22 mouse cellular contexts compared by ENCODE assay signal in the genomic region with DNA sequence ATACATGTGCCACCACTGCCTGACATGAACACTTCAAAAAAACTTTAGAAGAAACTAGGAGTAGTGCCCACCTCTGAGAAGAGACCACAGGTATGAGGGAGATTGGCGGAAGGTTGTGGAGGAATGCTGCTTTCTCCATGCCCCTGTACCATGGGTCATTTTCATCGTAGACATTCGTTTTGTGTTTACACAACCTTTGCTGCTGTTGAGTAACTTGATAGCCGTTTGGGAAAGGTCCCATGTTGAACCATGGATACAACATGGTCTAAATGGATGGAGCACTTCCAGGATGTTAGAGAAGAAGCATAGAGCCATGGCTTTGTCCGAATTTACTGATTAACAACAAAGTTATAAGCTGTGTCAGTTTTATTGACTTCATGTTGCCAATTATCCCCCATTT. TPM values are rescaled to one million over a fixed set of nuclear protein-coding genes. Genes with fewer than 3 reads are reported as not detected.
DNase-seq lines count a peak whose midpoint lies in the region; ATAC-seq lines count a peak whose summit lies in the region.
"Had no signal": no experiment of that assay in that cellular context is flagged by ENCODE, and none has a peak within 500 bp of the region (broad histone marks: within the 10 kb centered on the region; RNA-seq: fewer than 3 reads in every experiment).

No protein-coding gene starts in this region.

- no peak overlapping the region for H3K4me3 ChIP-seq in liver, embryonic 15.5 days (replicated peaks)
- H3K4me3 ChIP-seq in midbrain, embryonic 11.5 days (ENCODE audit: low read depth, low read length) = no peak overlapping the region
- H3K4me3 ChIP-seq in midbrain, embryonic 13.5 days (replicated peaks) = no peak overlapping the region
- no peak overlapping the region for H3K4me3 ChIP-seq in forebrain, embryonic 14.5 days (ENCODE audit: low read depth, low read length)
- H3K4me3 ChIP-seq: embryonic facial prominence, embryonic 13.5 days; embryonic facial prominence, embryonic 15.5 days; erythroblast, embryonic 14.5 days; forebrain, embryonic 10.5 days; forebrain, embryonic 12.5 days; forebrain, embryonic 15.5 days had no signal

- H3K36me3 ChIP-seq in liver, embryonic 15.5 days (replicated peaks) = no peaks in the 10 kb centered on the region
- H3K36me3 ChIP-seq in midbrain, embryonic 11.5 days (ENCODE audit: control insufficient read depth, insufficient read depth, low read length) = no peaks in the 10 kb centered on the region
- no peaks in the 10 kb centered on the region for H3K36me3 ChIP-seq in midbrain, embryonic 13.5 days
- H3K36me3 ChIP-seq in forebrain, embryonic 14.5 days (ENCODE audit: control insufficient read depth, insufficient read depth, low read length) = no peaks in the 10 kb centered on the region
- H3K36me3 ChIP-seq: embryonic facial prominence, embryonic 13.5 days; embryonic facial prominence, embryonic 15.5 days; forebrain, embryonic 10.5 days; forebrain, embryonic 12.5 days; forebrain, embryonic 15.5 days had no signal

- ATAC-seq in liver, embryonic 15.5 days (ENCODE audit: insufficient read depth) = no peak
- no peak for ATAC-seq in midbrain, embryonic 11.5 days (ENCODE audit: low FRiP score)
- ATAC-seq in midbrain, embryonic 13.5 days = no peak
- ATAC-seq in forebrain, embryonic 14.5 days = no peak
- ATAC-seq: forebrain, embryonic 15.5 days; forebrain, postnatal 0 days had no signal

- no peak overlapping the region for H3K9ac ChIP-seq in liver, embryonic 15.5 days
- H3K9ac ChIP-seq in midbrain, embryonic 11.5 days (ENCODE audit: low read length) = no peak overlapping the region
- H3K9ac ChIP-seq in midbrain, embryonic 13.5 days (replicated peaks) = no peak overlapping the region
- no peak overlapping the region for H3K9ac ChIP-seq in forebrain, embryonic 14.5 days (ENCODE audit: low read length)
- H3K9ac ChIP-seq: embryonic facial prominence, embryonic 13.5 days; embryonic facial prominence, embryonic 15.5 days; forebrain, embryonic 12.5 days; forebrain, embryonic 15.5 days; forebrain, postnatal 0 days had no signal

- no peak overlapping the region for H3K4me2 ChIP-seq in liver, embryonic 15.5 days
- no peak overlapping the region for H3K4me2 ChIP-seq in midbrain, embryonic 11.5 days
- no peak overlapping the region for H3K4me2 ChIP-seq in midbrain, embryonic 13.5 days (replicated peaks)
- no peak overlapping the region for H3K4me2 ChIP-seq in forebrain, embryonic 14.5 days (ENCODE audit: low read length)
- H3K4me2 ChIP-seq: embryonic facial prominence, embryonic 13.5 days; embryonic facial prominence, embryonic 15.5 days; forebrain, embryonic 12.5 days; forebrain, embryonic 15.5 days had no signal

- no peak for DNase-seq in liver
- DNase-seq in midbrain, embryonic 11.5 days (ENCODE audit: low spot score, missing footprints) = peak; percentile 6
- no peak for DNase-seq in forebrain, embryonic 14.5 days (ENCODE audit: low spot score)
- DNase-seq: adrenal gland, adult 2 months; adrenal gland, postnatal 10 days; adrenal gland, postnatal 25 days; cerebellum, adult 11 months; cerebellum, adult 18-20 months; cerebellum, adult 8-10 months; cerebellum, adult 9-11 months; cerebellum, postnatal 14 days; cerebellum, postnatal 36 days; embryo, embryonic 11 days; forebrain, postnatal 0 days had no signal

- no peaks in the 10 kb centered on the region for H3K9me3 ChIP-seq in liver, embryonic 15.5 days (replicated peaks)
- H3K9me3 ChIP-seq in midbrain, embryonic 11.5 days (ENCODE audit: control insufficient read depth, low read length) = no peaks in the 10 kb centered on the region
- H3K9me3 ChIP-seq in midbrain, embryonic 13.5 days = no peaks in the 10 kb centered on the region
- no peaks in the 10 kb centered on the region for H3K9me3 ChIP-seq in forebrain, embryonic 14.5 days (replicated peaks; ENCODE audit: control insufficient read depth, low read length)
- H3K9me3 ChIP-seq: embryonic facial prominence, embryonic 13.5 days; embryonic facial prominence, embryonic 15.5 days; forebrain, embryonic 10.5 days; forebrain, embryonic 12.5 days; forebrain, embryonic 15.5 days had no signal

- 0 out of 2 replicates have a peak overlapping the region, but pooled peaks have one; percentile 26 for H3K27ac ChIP-seq in liver, embryonic 15.5 days (replicated peaks)
- no peak overlapping the region for H3K27ac ChIP-seq in midbrain, embryonic 11.5 days (ENCODE audit: low read depth, low read length)
- H3K27ac ChIP-seq in midbrain, embryonic 13.5 days = no peak overlapping the region
- H3K27ac ChIP-seq in forebrain, embryonic 14.5 days (ENCODE audit: low read depth, low read length) = no peak overlapping the region
- H3K27ac ChIP-seq: embryonic facial prominence, embryonic 13.5 days; embryonic facial prominence, embryonic 15.5 days; forebrain, embryonic 10.5 days; forebrain, embryonic 12.5 days; forebrain, embryonic 15.5 days had no signal

- no peaks in the 10 kb centered on the region for H3K27me3 ChIP-seq in liver, embryonic 15.5 days
- no peaks in the 10 kb centered on the region for H3K27me3 ChIP-seq in midbrain, embryonic 11.5 days (ENCODE audit: control insufficient read depth, insufficient read depth, low read length)
- H3K27me3 ChIP-seq in midbrain, embryonic 13.5 days = no peaks in the 10 kb centered on the region
- H3K27me3 ChIP-seq in forebrain, embryonic 14.5 days (replicated peaks; ENCODE audit: control insufficient read depth, insufficient read depth, low read length) = no peaks in the 10 kb centered on the region
- H3K27me3 ChIP-seq: embryonic facial prominence, embryonic 13.5 days; embryonic facial prominence, embryonic 15.5 days; forebrain, embryonic 12.5 days; forebrain, embryonic 15.5 days had no signal

- WGBS in liver, embryonic 15.5 days (ENCODE audit: insufficient replicate concordance) = 65% methylated on average over 5 of the region's 5 CpGs
- WGBS in midbrain, embryonic 11.5 days = 83% methylated on average over 5 of the region's 5 CpGs
- WGBS in midbrain, embryonic 13.5 days = 81% methylated on average over 5 of the region's 5 CpGs
- WGBS in forebrain, embryonic 14.5 days = 83% methylated on average over 5 of the region's 5 CpGs

- peaks cover 57% of the 10 kb centered on the region for H3K4me1 ChIP-seq in liver, embryonic 15.5 days (replicated peaks)
- H3K4me1 ChIP-seq in midbrain, embryonic 11.5 days (ENCODE audit: control insufficient read depth, insufficient read depth, low read length) = peaks cover 12% of the 10 kb centered on the region; the same call in 1 of the 2 replicates
- H3K4me1 ChIP-seq in midbrain, embryonic 13.5 days (replicated peaks) = peaks cover 30% of the 10 kb centered on the region
- H3K4me1 ChIP-seq in forebrain, embryonic 14.5 days (ENCODE audit: control insufficient read depth, insufficient read depth, low read length) = peaks cover 3% of the 10 kb centered on the region; the same call in 1 of the 2 replicates

RNA-seq across cellular contexts. Expression of a gene that starts 3.0 kb away (rescaled TPM):
- polyA plus RNA-seq in liver, embryonic 15.5 days (2015; fragmentation: Nextera tagmentation; extraction: Ambion mirVana) = 125 and 146 TPM in 2 replicates
- polyA plus RNA-seq in midbrain, embryonic 11.5 days (2014; fragmentation: Nextera tagmentation; extraction: Ambion mirVana) = 37.4 and 38.2 TPM in 2 replicates
- 20.7 and 23.0 TPM in 2 replicates for polyA plus RNA-seq in midbrain, embryonic 13.5 days (2015; fragmentation: Nextera tagmentation; extraction: Ambion mirVana)
- polyA plus RNA-seq in forebrain, embryonic 14.5 days (2014; fragmentation: Nextera tagmentation; extraction: Ambion mirVana) = 17.9 and 21.1 TPM in 2 replicates

RNA-seq across cellular contexts. Expression of a gene that starts 34.0 kb away (rescaled TPM):
- 5.8 and 5.9 TPM in 2 replicates for polyA plus RNA-seq in liver, embryonic 15.5 days (2015; fragmentation: Nextera tagmentation; extraction: Ambion mirVana)
- polyA plus RNA-seq in midbrain, embryonic 11.5 days (2014; fragmentation: Nextera tagmentation; extraction: Ambion mirVana) = 41.2 and 44.7 TPM in 2 replicates
- 52.1 and 54.8 TPM in 2 replicates for polyA plus RNA-seq in midbrain, embryonic 13.5 days (2015; fragmentation: Nextera tagmentation; extraction: Ambion mirVana)
- polyA plus RNA-seq in forebrain, embryonic 14.5 days (2014; fragmentation: Nextera tagmentation; extraction: Ambion mirVana) = 48.9 and 52.0 TPM in 2 replicates

RNA-seq across cellular contexts. Expression of a gene that starts 40.2 kb away (rescaled TPM):
- 14.7 and 15.6 TPM in 2 replicates for polyA plus RNA-seq in liver, embryonic 15.5 days (2015; fragmentation: Nextera tagmentation; extraction: Ambion mirVana)
- 51.6 and 56.3 TPM in 2 replicates for polyA plus RNA-seq in midbrain, embryonic 11.5 days (2014; fragmentation: Nextera tagmentation; extraction: Ambion mirVana)
- polyA plus RNA-seq in midbrain, embryonic 13.5 days (2015; fragmentation: Nextera tagmentation; extraction: Ambion mirVana) = 36.7 and 37.3 TPM in 2 replicates
- 35.3 and 38.7 TPM in 2 replicates for polyA plus RNA-seq in forebrain, embryonic 14.5 days (2014; fragmentation: Nextera tagmentation; extraction: Ambion mirVana)
